Mouse (Mus musculus) ovary, adult 18-20 months (tissue): ENCODE results near the gene Bzw1.
A peak's percentile ranks its signal among the peaks of the same experiment; 100 is the strongest.

Source experiments
- DNase-seq: peaks from one replicate; pipeline ENCODE4 v3.0.0; 2022; ENCODE audit warnings: low spot score, mixed read lengths

Gene Bzw1

GRCm38 (mm10) chr1:58392652-58393283, at the start of gene Bzw1:
Gene Bzw1 (plus strand): TSS chr1:58392898.
- peak; percentile 88 for DNase-seq

DNA sequence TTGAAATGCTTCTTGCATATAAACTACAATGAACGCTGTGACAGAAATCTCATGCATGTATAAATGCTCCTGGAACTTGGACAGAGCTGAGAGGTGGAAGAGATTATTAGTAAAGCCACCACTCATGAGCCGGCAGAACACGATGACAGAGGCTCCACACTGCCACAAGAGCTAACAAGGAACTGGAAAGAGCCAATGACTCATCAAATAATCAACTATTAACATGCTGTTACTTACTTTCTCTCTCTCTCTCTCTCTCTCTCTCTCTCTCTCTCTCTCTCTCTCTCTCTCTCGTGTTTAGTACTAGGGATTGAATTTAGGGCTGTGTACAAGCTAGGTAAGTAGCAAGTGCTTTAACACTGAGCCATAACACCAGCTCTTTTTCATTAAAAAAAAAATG, 48.8 kb upstream of the Bzw1 start:
- no peak for DNase-seq

GRCm38 (mm10) chr1:58344570-58344969, 48.1 kb upstream of the Bzw1 start:
- DNase-seq = no peak

GRCm38 (mm10) chr1:58346159-58346558, 46.5 kb upstream of the Bzw1 start:
- DNase-seq = no peak

DNA sequence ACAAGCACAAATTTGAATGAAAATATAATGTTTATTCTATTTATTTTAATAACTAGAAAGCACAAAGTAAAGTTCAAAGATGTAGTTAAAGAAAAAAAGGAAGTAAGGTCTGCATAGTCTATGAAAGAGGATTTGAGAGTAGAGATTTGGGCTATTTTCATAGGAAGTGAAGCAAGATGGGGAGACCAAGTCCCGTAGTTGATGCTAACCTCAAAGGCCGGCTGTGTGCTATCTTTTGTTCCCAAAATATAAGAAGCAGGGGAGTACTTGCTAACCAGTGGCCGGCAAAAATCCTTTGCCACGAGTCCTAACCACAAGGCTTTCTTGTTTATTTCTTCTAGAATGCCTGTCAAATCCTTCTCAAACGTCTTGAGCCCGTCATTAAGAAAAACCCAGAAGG, 44.0 kb upstream of the Bzw1 start:
- no peak for DNase-seq

- DNase-seq = no peak
These were observed 39.3 kb upstream of the Bzw1 start for GRCm38 (mm10) chr1:58353238-58353893.

- peak; percentile 64 for DNase-seq
These were observed 33.5 kb upstream of the Bzw1 start for GRCm38 (mm10) chr1:58358958-58359901.

DNA sequence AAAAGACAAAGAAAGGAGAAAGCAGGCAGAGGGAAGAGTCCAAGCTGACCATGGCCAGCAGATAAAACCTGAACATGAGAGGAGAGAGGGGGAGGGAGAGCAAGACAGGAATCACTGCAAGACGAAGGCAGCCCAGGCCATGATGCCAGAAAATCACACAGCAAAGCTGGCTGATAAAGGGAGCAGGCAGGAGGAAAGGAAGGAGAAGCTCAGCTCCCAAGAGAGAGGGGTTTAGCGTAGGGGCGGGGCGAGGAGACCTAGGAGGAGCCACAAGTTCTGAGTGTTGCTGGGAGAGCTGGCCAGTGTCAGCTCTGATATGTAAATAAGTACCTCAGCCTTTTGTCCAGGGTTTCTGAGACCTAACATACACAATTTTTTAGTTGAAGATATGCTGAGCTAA, 30.4 kb upstream of the Bzw1 start:
- peak; percentile 44 for DNase-seq

DNA sequence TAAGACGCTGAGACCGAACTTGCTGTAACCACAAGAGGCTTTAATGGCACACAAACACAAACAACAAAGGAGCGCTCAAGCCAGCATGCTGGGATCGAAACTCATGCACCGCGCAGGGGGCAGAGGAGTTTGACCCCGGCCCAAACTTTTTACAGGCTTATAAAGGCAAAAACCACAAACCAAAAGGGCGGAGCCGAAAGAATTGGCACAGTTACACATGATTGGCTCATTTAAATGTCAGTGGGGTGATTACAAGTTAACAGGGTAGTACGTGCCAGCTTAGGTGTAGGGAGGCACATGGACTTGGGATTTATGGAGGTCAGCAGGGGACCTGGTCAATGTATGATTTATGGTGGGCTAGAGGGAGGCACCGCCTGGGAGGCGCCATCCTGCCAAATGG, 28.1 kb upstream of the Bzw1 start:
- no peak for DNase-seq

DNA sequence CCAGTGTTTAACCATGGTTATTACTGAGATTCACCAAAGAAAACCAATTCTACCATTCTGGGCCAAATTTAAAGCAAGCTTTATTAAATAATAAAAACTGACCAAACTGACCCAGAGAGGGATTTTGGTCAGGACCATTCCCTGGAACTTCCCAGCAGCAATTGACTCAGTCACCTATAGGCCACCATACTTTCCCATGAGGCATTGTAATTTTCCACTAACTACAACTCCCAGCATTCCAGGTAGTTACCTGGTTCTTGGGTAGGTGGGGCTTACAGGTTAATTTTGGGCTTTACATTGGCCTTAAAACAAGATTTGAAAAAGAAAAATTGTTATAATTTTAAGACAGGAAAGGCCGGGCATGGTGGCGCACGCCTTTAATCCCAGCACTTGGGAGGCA, 26.9 kb upstream of the Bzw1 start:
- no peak for DNase-seq

DNA sequence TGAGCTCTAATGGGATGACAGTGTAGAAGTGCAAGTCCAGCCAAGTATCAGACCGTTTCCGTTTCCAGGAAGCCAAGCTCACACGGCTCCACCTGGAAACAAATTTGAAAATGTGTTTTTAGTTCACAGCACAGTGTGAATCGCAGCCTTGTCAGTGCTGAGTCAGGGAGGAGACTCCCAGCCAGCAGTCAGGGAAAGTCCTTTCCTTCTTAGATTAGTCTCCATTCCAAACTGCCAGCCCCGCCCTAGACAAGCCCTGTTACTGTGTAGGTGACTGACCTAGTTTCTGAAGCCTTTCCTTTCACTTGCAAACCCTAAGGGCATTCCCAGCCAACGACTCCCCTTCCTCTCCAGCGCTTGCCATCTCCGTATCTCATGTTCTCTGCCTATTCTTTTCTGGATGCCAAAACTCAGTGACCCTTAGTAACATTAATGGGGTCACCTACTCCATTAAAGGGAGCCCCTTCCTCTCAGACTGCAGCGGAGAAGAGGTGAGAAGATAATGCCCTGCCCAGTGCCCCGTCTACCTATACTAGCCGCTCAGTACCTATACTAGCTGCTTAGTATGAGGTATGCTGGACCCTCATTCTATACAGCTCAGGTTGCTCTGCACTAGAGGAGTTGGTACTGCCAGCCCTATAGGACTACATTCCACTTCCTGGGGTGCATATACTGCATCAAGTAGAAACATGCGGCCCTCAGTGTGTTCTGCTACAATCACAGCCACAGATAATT, 25.8 kb upstream of the Bzw1 start:
- no peak for DNase-seq

DNA sequence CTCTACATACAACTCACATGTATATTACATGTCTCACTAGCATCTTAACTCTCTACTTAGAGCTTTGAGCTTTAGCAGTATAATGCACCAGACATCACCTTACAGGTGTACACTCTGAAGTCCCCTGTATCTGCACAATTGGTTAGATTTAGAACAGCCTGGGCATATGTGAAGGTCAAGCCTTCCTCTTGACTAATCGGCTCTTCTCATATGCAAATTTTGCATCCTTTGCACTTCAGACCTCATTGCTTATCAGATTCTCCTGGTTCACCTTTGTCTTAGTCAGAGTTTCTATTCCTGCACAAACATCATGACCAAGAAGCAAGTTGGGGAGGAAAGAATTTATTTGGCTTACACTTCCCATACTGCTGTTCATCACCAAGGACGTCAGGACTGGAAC, 23.0 kb upstream of the Bzw1 start:
- DNase-seq = no peak

DNA sequence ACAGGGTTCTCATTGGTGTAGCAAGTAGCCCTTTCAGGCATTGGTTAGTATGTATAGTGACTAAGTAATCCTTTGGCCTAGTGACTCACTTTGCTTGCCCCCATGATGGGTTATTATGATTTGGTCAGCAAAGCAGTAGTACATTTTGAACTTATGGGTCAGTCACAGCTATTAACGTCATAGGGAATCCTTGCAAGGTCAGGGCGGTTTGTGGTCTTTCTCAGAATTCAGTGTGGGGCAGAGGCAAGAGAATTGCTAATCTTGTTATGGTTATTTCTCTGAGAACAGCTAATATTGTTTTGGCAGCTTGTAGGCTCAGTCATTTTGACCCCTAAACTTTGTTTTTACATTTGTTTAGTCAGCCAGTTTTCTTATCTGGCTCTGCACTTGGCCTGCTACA, 18.4 kb upstream of the Bzw1 start:
- DNase-seq = peak; percentile 69

DNA sequence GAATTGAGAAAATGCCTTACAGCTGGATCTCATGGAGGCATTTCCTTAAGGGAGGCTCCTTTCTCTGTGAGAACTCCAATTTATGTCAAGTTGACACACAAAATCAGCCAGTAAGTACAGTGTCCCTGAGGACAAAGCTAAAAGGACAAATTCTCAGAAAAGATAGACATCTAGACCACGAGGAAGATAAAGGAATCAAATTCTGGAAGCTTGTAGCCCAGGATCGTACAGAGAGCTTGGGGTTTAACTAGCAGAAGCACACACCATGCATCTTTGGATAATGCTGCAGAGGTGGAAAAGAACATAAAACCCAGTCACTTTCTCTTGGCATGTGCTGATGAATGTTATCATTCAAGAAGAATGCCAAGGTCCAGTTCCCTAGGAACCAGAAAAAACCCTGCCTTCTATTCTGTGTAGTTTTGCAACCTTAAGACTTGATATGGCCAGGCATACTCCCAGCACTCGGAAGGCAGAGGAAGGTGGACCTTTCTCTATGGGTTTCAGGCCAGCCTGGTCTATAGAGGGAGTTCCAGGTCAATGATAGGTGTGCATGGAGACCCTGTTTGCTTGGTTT, 17.0 kb upstream of the Bzw1 start:
- DNase-seq = no peak

DNA sequence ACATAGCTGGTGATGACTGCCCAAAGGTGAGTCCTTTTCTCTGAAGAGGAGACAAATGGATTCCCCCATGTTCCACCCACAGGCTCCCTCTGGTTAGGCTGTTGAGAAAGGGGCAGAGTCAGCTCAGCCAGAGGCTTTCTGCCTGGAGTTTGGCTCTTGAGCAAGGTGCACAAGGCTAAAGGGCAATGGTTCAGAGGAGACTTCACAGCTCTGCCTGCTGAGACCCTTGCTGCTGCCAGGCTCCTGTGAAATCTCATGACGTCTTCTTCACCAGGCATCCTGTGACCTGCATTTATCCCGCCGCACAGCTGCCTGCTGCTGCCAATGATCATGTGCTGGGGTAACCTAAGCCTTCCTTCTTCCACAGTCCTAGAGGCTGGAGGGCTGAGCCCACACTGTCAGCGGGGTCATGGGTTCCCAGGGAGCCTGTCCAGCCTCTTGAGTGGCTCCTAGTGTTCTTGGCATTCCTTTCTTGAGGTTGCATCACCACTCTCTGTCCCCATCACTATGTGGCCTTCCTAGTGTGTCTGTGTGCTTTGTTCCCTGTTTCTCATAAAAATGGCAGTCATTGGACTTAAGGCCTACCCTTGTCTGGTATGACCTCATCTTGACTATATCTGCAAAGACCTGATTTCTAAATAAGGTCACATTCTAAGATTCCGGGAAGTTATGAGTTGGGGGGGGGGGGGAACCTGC, 10.0 kb upstream of the Bzw1 start:
- no peak for DNase-seq

- no peak for DNase-seq
These were observed 1.1 kb upstream of the Bzw1 start for GRCm38 (mm10) chr1:58391421-58392267.

GRCm38 (mm10) chr1:58392268-58392651, 438 bp upstream of the Bzw1 start:
- DNase-seq = no peak

DNA sequence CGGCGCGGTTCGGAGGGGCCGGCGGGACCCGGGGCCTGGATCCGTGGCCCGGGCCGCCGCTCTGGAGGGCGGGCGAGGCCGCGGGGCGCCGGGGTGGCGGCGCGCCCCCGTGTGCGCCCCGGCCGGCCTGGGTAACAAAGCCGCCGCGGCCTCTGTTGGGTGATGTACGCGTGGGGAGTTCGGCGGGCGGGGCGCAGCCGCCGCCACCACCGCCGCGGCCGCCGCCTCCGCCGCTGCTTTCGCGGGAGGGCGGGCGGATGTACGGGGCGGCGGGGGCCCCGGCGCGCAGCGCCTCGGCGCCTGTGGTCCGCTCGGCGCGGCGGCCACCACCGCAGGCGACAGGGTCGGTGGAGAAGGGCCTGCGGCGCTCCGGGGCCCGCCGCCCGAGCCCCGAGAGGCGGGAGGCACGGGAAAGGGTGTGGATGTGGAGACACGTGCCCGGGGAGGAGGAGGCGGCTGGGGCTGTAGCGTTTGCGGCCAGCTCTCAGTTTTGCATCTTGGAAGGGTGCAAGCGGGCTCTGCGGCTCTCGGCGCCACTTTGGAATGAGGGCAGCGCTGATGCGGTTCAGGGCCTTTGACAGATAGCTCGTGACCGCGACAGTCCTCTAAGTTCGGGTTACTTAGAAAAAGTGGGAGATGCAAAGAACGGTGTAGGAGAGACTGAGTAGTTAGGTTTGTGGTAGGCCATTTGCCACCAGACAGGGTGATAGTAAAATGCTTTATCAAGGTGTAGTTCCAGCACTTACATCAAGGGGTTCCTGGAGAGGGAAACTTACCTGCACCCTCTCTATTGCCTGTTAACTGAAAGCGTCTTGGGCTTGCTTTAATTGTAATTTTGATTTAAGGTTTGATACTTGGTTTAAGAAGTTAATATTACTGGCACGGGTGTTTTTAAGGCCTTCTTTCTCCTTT, 842 bp downstream of the Bzw1 start:
- peak; percentile 26 for DNase-seq

GRCm38 (mm10) chr1:58395341-58395740, 2.6 kb downstream of the Bzw1 start:
- no peak for DNase-seq
